Mouse (Mus musculus): ENCODE data around the gene Acmsd. TPM values are rescaled to one million over a fixed set of nuclear protein-coding genes. Genes with fewer than 3 reads are reported as not detected.

Acmsd gene
- polyA plus RNA-seq (2016; fragmentation: Nextera tagmentation; extraction: Ambion mirVana), result 0.13 and 0.17 TPM in 2 replicates

DNA sequence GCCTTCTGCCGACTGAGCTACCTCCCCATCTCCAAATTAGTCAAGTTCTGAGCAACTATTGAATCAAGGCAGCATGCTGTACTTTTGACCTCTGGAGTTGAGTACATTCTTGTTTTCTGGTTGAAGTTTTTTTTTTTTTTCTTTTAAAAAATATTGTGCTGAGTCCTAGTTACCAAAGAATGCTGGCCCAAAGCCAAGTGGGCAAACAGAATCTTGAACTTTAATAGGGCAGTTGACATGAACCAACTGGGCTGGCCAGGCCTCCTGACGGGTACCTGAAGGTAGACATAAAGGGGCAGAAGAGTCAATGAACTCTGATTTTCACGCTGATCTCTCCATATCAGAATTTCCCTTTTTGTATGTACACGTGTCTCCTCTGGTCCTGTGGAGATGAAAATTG, at the start of gene Acmsd:
Gene Acmsd, plus strand, starts transcription at position 318 of the 400 bp plus-strand sequence.
- no peak within 1 kb of the TSS for H3K4me3 ChIP-seq (replicated peaks)
- H3K4me2 ChIP-seq, result no peak within 1 kb of the TSS
- no peak for ATAC-seq (ENCODE audit: insufficient number of reproducible peaks, insufficient read depth, low FRiP score, low TSS enrichment, low read depth)
- H3K9ac ChIP-seq (replicated peaks), result no peak within 1 kb of the TSS
- H3K27me3 ChIP-seq, result no peaks in the 10 kb centered on the region
- H3K27ac ChIP-seq, result no peak within 1 kb of the TSS
- no peaks in the 10 kb centered on the region for H3K4me1 ChIP-seq (replicated peaks)
- no peaks in the 10 kb centered on the region for H3K36me3 ChIP-seq
- 89% methylated on average over 4 of the region's 4 CpGs for WGBS
- H3K9me3 ChIP-seq, result peaks cover 5% of the 10 kb centered on the region; the same call in 1 of the 2 replicates

DNA sequence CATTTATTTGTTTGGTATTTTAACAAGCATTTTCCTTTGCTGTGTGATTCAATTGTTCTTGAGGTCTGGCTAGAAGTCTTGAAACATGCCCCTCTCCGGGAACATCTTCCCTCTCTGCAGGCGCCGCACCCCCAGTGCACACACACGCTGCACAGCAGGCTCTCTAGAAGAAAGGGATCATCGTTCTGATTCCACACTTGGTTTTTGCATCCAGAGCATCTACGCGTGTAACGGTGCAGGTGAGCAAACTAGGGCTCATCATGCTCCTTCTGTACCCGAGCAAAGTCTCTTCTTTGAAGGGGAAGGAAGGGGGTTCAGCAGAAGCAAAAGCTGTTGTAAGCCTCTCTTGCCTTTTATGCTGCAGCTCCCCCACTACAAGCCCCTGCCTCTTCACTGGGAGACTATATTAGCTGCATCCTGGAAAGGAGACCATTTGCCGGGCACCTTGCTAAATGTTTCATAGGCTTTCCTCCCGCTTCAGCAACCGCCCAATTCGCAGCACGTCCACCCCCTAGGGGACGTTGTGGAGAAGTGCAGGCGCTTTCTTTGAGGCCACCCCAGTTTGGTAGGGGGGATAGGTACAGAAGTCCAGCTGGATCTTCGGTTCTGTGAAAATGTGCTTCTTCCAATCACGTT, 49.6 kb upstream of the Acmsd start, which contains the start of gene Tmem163:
Gene Tmem163, minus strand, starts transcription at position 51 of the 636 bp plus-strand sequence.
- Histone ChIP-seq H3K27me3 (peaks cover 69% of the 10 kb centered on the region), H3K27ac (no peak within 1 kb of the TSS), H3K4me1 (replicated peaks) (peaks cover 19% of the 10 kb centered on the region), H3K4me3 (replicated peaks) (no peak within 1 kb of the TSS), H3K9me3 (no peaks in the 10 kb centered on the region), H3K36me3 (no peaks in the 10 kb centered on the region), H3K9ac (replicated peaks) (no peak within 1 kb of the TSS), H3K4me2 (peak within 1 kb of the TSS; percentile 96; the same call in 1 of the 2 replicates)
- WGBS, result 16% methylated on average over 18 of the region's 18 CpGs
- ATAC-seq (ENCODE audit: insufficient number of reproducible peaks, insufficient read depth, low FRiP score, low TSS enrichment, low read depth), result no peak

- H3K4me3 ChIP-seq (replicated peaks), result no peak overlapping the region
- no peaks in the 10 kb centered on the region for H3K9me3 ChIP-seq
- WGBS, result 26% methylated on average over 2 of the region's 2 CpGs
These were observed 32.7 kb upstream of the Acmsd start for GRCm38 (mm10) chr1:127696533-127696932.

DNA sequence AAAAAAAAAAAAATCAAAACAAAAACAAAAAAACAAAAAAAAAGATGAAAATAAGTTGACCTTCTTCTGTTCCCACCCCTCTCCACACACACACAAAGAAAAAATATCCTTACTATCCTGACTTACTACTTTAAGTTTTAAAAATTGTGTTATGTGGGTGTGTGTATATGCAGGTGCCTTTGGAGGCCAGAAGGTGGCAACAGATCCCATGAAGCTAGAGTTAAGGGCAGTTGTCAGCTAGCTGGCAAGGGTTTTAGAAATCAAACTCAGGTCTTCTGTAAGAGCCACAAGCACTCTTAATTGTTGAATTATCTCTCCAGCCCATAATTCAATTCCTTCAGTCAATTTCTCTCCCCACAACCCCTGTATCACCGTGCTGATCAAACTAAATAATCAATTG, 27.0 kb upstream of the Acmsd start:
- WGBS, result 86% methylated on average over 1 of the region's 1 CpGs
- Histone ChIP-seq H3K4me2 (no peak overlapping the region), H3K9ac (replicated peaks) (no peak overlapping the region), H3K4me1 (replicated peaks) (no peaks in the 10 kb centered on the region), H3K27ac (no peak overlapping the region), H3K9me3 (no peaks in the 10 kb centered on the region), H3K27me3 (no peaks in the 10 kb centered on the region), H3K36me3 (no peaks in the 10 kb centered on the region), H3K4me3 (replicated peaks) (no peak overlapping the region)
- ATAC-seq (ENCODE audit: insufficient number of reproducible peaks, insufficient read depth, low FRiP score, low TSS enrichment, low read depth), result no peak

More at GRCm38 (mm10) chr1:127696533-127696932, 32.7 kb upstream of the Acmsd start:
- H3K27ac ChIP-seq, result no peak overlapping the region
- no peak overlapping the region for H3K9ac ChIP-seq (replicated peaks)
- H3K4me2 ChIP-seq, result no peak overlapping the region
- H3K27me3 ChIP-seq, result no peaks in the 10 kb centered on the region
- H3K36me3 ChIP-seq, result no peaks in the 10 kb centered on the region
- no peak for ATAC-seq (ENCODE audit: insufficient number of reproducible peaks, insufficient read depth, low FRiP score, low TSS enrichment, low read depth)
- H3K4me1 ChIP-seq (replicated peaks), result no peaks in the 10 kb centered on the region

DNA sequence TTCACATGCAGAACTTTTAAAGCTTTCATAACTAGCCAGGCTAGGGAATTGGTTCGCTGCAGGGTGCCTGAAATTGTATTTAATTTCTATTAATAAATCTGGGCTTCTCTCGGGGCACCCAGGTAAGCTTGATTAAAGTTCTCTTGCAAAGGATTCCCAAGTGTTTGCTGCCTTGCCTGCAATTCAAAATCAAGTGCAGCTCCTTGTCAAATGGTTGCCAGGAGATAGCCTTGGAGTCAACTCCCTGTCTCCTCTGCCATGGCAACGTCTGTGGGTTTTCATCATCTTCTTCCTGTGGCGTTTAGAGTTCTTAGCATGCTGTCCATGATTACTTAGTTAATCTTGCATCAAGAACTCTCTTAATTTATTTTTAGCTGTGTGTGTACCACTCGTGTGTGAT, 22.9 kb upstream of the Acmsd start:
- H3K4me1 ChIP-seq (replicated peaks), result no peaks in the 10 kb centered on the region
- no peak overlapping the region for H3K4me3 ChIP-seq (replicated peaks)
- 81% methylated on average over 5 of the region's 5 CpGs for WGBS
- no peaks in the 10 kb centered on the region for H3K36me3 ChIP-seq
- ATAC-seq (ENCODE audit: insufficient number of reproducible peaks, insufficient read depth, low FRiP score, low TSS enrichment, low read depth), result no peak
- H3K9ac ChIP-seq (replicated peaks), result no peak overlapping the region
- no peak overlapping the region for H3K27ac ChIP-seq
- no peaks in the 10 kb centered on the region for H3K27me3 ChIP-seq
- no peak overlapping the region for H3K4me2 ChIP-seq
- no peaks in the 10 kb centered on the region for H3K9me3 ChIP-seq

GRCm38 (mm10) chr1:127716441-127716840, 12.8 kb upstream of the Acmsd start:
- WGBS, result 90% methylated on average over 8 of the region's 8 CpGs
- no peak overlapping the region for H3K9ac ChIP-seq (replicated peaks)
- no peak overlapping the region for H3K4me2 ChIP-seq
- H3K4me1 ChIP-seq (replicated peaks), result no peaks in the 10 kb centered on the region
- no peak overlapping the region for H3K27ac ChIP-seq
- no peak for ATAC-seq (ENCODE audit: insufficient number of reproducible peaks, insufficient read depth, low FRiP score, low TSS enrichment, low read depth)
- no peaks in the 10 kb centered on the region for H3K36me3 ChIP-seq
- H3K4me3 ChIP-seq (replicated peaks), result no peak overlapping the region
- H3K27me3 ChIP-seq, result no peaks in the 10 kb centered on the region
- H3K9me3 ChIP-seq, result no peaks in the 10 kb centered on the region

- Histone ChIP-seq H3K36me3 (no peaks in the 10 kb centered on the region), H3K27ac (no peak overlapping the region), H3K9ac (replicated peaks) (no peak overlapping the region), H3K4me1 (replicated peaks) (no peaks in the 10 kb centered on the region), H3K4me3 (replicated peaks) (no peak overlapping the region), H3K4me2 (no peak overlapping the region), H3K9me3 (no peaks in the 10 kb centered on the region), H3K27me3 (no peaks in the 10 kb centered on the region)
- ATAC-seq (ENCODE audit: insufficient number of reproducible peaks, insufficient read depth, low FRiP score, low TSS enrichment, low read depth), result no peak
- 91% methylated on average over 1 of the region's 1 CpGs for WGBS
These were observed 10.9 kb upstream of the Acmsd start for GRCm38 (mm10) chr1:127718290-127718689.

DNA sequence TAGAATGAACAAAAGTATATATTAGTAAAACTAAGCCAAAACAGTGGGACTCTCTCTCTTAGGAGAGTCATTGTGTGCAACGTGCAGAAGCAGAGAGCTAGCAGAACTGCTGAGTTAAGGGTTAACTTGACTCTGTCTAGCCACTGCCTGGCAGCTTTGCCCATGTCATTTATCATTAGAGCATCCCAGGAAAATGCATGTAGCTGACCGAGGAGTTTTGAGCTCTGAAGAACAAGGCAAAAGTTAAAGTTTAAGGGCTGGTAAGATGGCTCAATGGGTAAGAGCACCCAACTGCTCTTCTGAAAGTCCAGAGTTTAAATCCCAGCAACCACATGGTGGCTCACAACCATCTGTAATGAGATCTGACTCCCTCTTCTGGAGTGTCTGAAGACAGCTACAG, 5.6 kb upstream of the Acmsd start:
- H3K4me1 ChIP-seq (replicated peaks), result no peaks in the 10 kb centered on the region
- no peak overlapping the region for H3K9ac ChIP-seq (replicated peaks)
- no peak overlapping the region for H3K4me2 ChIP-seq
- H3K9me3 ChIP-seq, result peaks cover 2% of the 10 kb centered on the region; the same call in 1 of the 2 replicates
- WGBS, result 62% methylated on average over 2 of the region's 2 CpGs
- H3K36me3 ChIP-seq, result no peaks in the 10 kb centered on the region
- H3K27me3 ChIP-seq, result no peaks in the 10 kb centered on the region
- no peak for ATAC-seq (ENCODE audit: insufficient number of reproducible peaks, insufficient read depth, low FRiP score, low TSS enrichment, low read depth)
- H3K4me3 ChIP-seq (replicated peaks), result no peak overlapping the region
- H3K27ac ChIP-seq, result no peak overlapping the region

GRCm38 (mm10) chr1:127731086-127731485, 1.9 kb downstream of the Acmsd start:
- 44% methylated on average over 3 of the region's 3 CpGs for WGBS
- Histone ChIP-seq H3K9me3 (peaks cover 5% of the 10 kb centered on the region; the same call in 1 of the 2 replicates), H3K4me1 (replicated peaks) (no peaks in the 10 kb centered on the region), H3K9ac (replicated peaks) (no peak overlapping the region), H3K4me3 (replicated peaks) (no peak overlapping the region), H3K27ac (no peak overlapping the region), H3K4me2 (no peak overlapping the region), H3K27me3 (no peaks in the 10 kb centered on the region), H3K36me3 (no peaks in the 10 kb centered on the region)
- ATAC-seq (ENCODE audit: insufficient number of reproducible peaks, insufficient read depth, low FRiP score, low TSS enrichment, low read depth), result no peak

- Histone ChIP-seq H3K4me3 (replicated peaks) (no peak overlapping the region), H3K9ac (replicated peaks) (no peak overlapping the region), H3K4me2 (no peak overlapping the region), H3K36me3 (no peaks in the 10 kb centered on the region), H3K27me3 (no peaks in the 10 kb centered on the region), H3K27ac (no peak overlapping the region), H3K4me1 (replicated peaks) (no peaks in the 10 kb centered on the region), H3K9me3 (peaks cover 5% of the 10 kb centered on the region; the same call in 1 of the 2 replicates)
- ATAC-seq (ENCODE audit: insufficient number of reproducible peaks, insufficient read depth, low FRiP score, low TSS enrichment, low read depth), result no peak
- 88% methylated on average over 3 of the region's 3 CpGs for WGBS
These were observed 3.2 kb downstream of the Acmsd start for GRCm38 (mm10) chr1:127732435-127732834.

DNA sequence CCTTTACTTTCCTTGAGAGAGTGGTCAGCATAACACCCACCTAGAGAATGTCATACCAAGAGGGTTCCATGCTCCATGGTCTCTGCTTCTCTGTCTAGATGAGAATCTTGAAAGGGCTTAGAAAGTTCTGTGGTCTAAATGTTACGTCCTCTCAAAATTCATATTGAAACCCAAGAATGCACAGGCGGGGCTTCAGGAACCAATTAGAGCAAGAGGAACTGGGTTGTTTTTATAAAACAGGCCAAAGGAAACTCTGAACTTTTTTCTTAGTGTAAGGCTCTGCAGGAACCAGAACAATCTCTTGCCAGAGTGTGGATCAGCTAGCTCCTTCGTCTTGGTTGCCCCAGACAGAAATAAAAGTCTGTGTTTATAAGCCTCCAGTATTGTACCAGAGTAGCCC, 3.6 kb downstream of the Acmsd start:
- WGBS, result 66% methylated on average over 3 of the region's 3 CpGs
- Histone ChIP-seq H3K9ac (replicated peaks) (no peak overlapping the region), H3K9me3 (peaks cover 5% of the 10 kb centered on the region; the same call in 1 of the 2 replicates), H3K36me3 (no peaks in the 10 kb centered on the region), H3K27ac (no peak overlapping the region), H3K4me1 (replicated peaks) (no peaks in the 10 kb centered on the region), H3K27me3 (no peaks in the 10 kb centered on the region), H3K4me3 (replicated peaks) (no peak overlapping the region), H3K4me2 (no peak overlapping the region)
- no peak for ATAC-seq (ENCODE audit: insufficient number of reproducible peaks, insufficient read depth, low FRiP score, low TSS enrichment, low read depth)

DNA sequence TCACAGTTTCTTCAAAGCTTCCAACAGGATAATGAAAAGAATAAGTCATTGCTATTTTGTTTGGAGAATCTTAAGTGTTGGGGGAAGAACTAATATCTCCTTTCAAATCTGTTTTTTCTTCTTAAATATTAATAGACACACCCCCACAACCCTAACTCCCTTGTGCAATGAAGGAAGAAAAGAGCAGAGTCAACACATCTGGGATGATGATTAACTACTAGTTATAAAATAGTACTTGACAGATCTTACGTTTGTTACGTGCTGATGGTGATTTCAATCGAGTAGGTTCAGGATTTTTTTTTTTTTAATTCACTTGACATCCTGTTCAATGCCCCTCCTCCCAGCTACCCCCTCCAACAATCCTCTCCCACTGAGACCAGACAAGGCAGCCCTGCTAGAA, 6.1 kb downstream of the Acmsd start:
- Histone ChIP-seq H3K27me3 (no peaks in the 10 kb centered on the region), H3K4me2 (no peak overlapping the region), H3K27ac (no peak overlapping the region), H3K36me3 (no peaks in the 10 kb centered on the region), H3K9ac (replicated peaks) (no peak overlapping the region), H3K4me3 (replicated peaks) (no peak overlapping the region), H3K4me1 (replicated peaks) (no peaks in the 10 kb centered on the region), H3K9me3 (no peaks in the 10 kb centered on the region)
- 59% methylated on average over 3 of the region's 3 CpGs for WGBS
- no peak for ATAC-seq (ENCODE audit: insufficient number of reproducible peaks, insufficient read depth, low FRiP score, low TSS enrichment, low read depth)
